Mouse (Mus musculus) gastrocnemius, postnatal 25 days (tissue): Measurements from ENCODE around the gene Trim59. TPM values are rescaled to one million over a fixed set of nuclear protein-coding genes. Genes with fewer than 3 reads are reported as not detected.
"Not testable (repeated sequence)": the region's sequence is repeated elsewhere in the genome, so short reads cannot be mapped to it uniquely, and the experiment has no call there.

ENCODE experiments used
- DNase-seq: peaks from one replicate; pipeline ENCODE4 v3.0.0; 2022
- long read RNA-seq, 2 experiments: library from polyadenylated mRNA; stranded (forward); transcript quantifications; one replicate each; pipeline ENCODE4 v2.0.0; 2021
- total RNA-seq, 2 experiments: library from RNA; stranded (reverse); gene quantifications; 1 replicate in 1 of 2; 2 replicates in 1 of 2; pipeline ENCODE4 v1.2.3; 2021

Trim59 gene
- 1 to 10 TPM in 1 of 2 experiments, under 1 TPM in 1; 0.84 to 1.7 TPM for total RNA-seq
- long read RNA-seq, experiment 1, partial matches to known transcripts = 0 of 1 reads
- long read RNA-seq, experiment 1, other reads (novel, unspliced or antisense) = 1 of 1 reads
- long read RNA-seq, experiment 2 = 0 reads

DNA sequence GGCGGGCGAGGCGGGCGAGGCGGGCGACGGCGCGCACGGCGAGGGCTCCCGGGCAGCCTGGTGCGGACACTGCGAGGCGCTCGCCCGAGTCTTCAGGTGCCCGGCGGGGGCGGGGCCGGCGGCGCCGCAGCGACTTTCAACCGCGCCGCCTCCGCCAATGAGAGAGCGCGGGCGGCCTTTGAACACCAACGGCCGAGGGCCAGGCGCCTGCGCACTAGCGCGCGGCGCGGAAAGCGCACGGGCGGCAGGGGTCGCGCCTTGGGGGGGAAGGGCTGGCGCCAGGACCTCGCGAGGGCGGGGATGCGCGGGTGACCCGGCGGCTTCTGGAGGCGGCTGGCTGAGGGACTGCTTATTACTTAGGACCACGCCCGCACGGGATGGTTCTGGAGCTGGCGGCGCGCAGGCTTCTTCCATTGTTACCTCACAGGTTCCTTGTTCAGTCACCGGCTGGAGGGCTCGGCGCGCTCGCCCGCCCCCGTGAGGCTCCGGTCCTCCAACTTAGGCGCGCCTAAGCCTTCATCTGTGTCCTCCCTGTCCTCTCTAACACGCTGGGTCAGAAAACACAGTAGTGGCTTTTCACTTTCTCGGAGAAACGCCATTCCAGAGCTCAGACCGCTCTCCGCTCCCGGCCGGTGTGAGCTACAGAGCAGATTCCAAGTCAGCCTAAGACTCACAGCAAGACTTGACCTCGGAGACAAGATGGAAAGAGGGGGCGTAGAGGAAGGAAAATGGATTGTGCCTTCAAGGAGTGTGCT is at the start of gene Trim59:
TSS of gene Trim59 (minus strand) at position 111 of the 755 bp plus-strand sequence.
- DNase-seq = peak; percentile 88

GRCm38 (mm10) chr3:69064005-69064404 is 19.4 kb upstream of the Trim59 start:
- DNase-seq = no peak

DNA sequence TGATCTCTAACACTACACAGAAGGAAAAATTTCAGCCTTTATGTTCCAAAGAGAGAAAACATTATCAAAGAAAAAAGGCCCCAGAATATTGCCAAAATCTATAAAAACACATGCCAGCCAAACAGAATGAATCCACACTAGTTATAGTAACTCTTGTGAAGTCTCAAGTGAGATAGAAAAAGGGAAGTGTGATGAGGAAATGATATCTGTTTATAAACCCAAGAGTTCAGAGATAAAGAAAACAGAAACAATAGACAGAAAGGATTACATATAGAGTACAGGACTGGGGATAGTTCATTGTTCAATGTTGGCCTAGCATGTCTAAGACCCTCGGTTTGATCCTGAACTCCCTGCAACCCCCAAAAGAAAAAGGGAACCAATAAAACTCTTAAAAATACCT is 18.2 kb upstream of the Trim59 start:
- DNase-seq = no peak

GRCm38 (mm10) chr3:69060672-69061071 is 16.1 kb upstream of the Trim59 start:
- DNase-seq = no peak

- no peak for DNase-seq
These were observed 11.3 kb upstream of the Trim59 start for GRCm38 (mm10) chr3:69055871-69056270.

DNA sequence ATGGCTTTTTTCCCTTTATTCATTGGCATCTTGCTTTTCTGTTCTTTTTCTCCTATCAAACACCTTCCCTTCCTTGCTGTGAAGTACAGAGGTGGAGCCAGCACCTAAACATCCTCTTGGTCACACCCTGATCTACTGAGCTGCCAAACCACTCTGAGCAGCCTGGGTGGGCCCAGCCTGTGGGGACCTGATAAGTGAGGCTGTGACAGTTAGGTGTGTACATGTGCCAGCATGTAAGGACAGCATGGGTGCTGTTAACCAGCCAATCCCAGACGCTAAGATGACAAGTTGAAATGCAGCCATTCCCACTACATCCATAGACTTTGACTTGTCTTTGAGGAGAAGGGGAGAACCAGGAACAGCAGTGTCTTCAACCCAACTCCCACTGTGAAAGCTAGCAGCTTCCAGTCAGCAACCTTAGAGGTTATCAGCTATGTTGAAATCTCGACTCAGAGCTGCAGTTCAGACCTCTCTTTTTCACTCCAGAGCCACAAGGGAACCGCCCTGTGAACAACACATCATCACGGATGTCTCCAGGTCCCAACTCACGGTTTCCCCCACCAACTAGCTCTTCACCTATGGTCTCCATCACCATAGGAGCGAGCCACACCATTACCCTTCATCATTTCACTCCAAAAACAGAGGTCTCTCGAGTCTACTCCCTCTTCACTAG is 10.3 kb upstream of the Trim59 start:
- no peak for DNase-seq

GRCm38 (mm10) chr3:69051894-69052293 is 7.3 kb upstream of the Trim59 start:
- no peak for DNase-seq

DNA sequence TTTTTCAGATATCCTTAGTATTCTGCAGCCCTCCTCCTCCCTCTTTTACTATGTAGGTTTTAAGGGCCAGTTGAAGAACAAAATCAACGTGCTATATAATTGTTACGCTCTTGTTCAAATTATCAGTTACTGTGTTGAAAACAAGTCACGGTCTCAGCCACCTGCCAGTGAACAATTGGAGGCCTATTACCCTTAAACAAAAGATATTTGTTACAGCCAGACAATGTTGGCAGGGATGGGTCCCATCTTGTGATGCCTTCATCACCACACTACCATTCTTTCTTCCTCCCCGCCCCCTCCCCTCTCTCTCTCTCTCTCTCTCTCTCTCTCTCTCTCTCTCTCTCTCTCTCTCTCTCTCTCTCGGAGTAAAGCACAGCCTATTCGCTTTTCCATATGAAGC is 4.5 kb upstream of the Trim59 start:
- DNase-seq = no peak

GRCm38 (mm10) chr3:69047684-69048083 is 3.1 kb upstream of the Trim59 start:
- DNase-seq = no peak

DNA sequence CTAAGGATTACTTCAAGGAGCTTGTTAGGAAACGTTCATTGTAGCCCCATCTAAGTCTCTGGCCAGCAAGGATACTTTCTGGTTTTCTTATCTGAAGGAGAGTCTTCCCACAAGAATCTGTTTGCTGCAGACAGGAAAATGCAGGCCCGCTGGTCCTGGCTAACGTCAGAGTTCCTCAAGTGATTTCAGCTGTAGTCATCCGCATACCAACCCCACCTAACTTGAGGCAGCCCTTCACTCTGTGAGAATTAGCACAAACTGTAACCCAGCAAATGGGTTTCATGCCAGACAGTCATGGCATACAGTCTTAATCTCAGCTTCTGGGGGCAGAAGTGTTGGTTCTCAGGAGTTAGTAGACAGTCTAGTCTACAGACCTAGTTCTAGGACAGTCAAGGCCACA is 2.0 kb upstream of the Trim59 start:
- DNase-seq = no peak

DNA sequence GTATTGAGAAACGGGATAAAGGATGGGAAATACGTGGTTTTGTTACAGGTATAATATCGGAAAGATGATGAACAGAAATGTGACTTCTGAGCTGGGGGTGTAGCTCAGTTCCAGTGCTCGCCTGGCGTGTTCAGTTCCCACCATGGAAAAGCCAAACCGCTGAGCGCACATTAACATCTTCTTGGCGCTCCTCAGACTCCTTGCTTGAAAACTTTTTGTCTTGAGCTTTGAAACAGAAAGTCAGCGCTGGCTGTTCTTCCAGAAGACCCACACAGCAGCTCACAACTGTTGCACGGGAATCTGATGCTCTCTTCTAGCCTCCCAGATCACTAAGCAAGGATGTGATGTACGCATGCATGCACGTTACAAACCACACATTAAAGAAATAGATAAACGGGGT is 1.2 kb upstream of the Trim59 start:
- no peak for DNase-seq

DNA sequence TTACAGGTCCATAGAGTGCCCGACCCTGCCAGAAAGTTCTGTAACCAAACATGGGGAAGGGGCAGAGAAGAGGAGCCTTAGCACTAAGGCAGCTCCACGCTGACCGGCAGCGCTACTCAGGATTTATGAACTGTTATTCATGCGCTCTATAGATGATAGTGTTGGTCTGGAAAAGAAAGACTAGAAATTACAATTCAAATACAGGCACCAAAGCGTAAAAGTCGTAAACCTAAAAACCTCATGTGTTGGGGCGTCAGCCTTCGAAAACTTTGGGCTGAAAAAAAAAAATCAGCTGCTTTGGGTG is 797 bp upstream of the Trim59 start:
- no peak for DNase-seq

DNA sequence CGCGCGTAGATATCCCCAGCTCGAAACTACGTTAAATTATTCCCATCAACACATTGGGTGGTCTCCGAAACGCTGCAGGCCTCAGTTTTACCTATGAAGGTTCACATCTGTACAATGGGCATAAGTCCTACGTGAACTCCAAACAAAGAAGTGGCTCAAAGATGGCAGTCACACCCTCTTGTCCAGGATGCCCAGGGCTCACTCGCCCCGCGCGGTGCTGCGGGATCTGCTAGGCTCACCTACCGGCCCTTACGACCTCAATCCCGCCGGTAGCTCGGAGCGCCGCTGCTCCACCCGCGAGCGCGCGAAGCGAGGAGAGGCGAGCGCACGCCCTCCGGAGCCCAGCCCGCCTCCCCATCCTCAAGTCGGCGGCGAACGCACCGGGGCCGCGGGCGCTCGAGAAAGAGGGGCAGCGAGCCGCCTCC is 376 bp downstream of the Trim59 start:
- no peak for DNase-seq

DNA sequence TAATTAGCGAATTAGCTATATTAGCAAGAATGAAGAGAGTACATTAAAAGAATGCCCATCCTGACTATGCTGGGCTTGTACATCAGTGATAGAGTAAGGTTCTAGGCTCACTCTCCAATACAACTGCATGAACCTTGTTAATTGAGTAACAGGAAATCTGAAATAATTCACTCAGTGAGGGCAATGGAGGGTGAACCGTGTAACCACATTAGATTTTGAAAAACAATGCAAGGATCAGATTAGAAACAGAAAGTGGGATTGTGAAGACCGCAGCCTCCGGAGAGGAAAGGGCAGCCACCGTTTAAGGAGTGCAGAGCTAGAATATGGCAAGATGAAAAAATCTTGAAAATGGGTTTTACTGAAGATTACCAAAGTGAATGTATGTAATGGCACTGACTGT is 3.3 kb downstream of the Trim59 start:
- DNase-seq = no peak

- no peak for DNase-seq
These were observed 4.5 kb downstream of the Trim59 start for GRCm38 (mm10) chr3:69040105-69040504.

- no peak for DNase-seq
These were observed 18.3 kb downstream of the Trim59 start for GRCm38 (mm10) chr3:69026133-69026783.

GRCm38 (mm10) chr3:69020764-69021163 is 23.8 kb downstream of the Trim59 start:
- no peak for DNase-seq

DNA sequence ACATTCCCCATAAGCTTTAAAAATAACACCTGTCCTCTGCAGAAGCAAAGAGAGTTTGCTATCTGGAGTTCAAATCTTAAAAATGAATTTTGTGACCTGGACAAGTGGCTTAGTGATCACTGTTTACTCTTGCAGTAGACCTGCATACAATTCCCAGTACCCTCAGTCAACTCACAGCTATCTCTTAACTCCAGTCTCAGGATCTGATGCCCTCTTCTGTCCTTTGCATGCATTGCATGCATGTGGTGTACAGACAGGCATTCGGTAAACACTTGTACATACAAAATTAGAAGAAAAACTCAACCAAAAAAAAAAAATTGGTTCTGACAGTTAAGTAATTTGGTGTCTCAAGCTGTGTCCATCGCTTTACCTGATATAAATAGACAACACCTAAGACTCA is 24.3 kb downstream of the Trim59 start:
- no peak for DNase-seq

- DNase-seq = not testable (repeated sequence)
These were observed 25.9 kb downstream of the Trim59 start for GRCm38 (mm10) chr3:69018635-69019034.

GRCm38 (mm10) chr3:69017181-69017580 is 27.4 kb downstream of the Trim59 start:
- DNase-seq = no peak

DNA sequence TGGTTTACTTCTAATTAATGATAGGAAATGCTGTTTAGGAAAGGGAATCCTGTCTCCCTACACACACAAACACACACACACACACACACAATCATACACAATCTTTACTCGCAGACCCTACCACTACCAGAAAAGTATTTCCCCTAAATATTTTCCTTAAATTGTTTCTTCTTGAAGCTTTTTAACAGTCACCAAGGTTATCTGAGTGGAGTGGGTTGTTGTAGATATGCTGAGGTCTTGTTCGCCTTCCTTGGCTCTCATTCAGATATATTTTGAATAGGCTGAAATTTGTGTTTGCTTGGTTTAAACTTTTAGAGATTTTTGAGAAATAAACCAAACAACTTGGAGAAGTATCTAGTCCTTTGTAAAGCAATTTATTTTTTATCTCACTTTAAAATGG is 35.7 kb downstream of the Trim59 start:
- no peak for DNase-seq

DNA sequence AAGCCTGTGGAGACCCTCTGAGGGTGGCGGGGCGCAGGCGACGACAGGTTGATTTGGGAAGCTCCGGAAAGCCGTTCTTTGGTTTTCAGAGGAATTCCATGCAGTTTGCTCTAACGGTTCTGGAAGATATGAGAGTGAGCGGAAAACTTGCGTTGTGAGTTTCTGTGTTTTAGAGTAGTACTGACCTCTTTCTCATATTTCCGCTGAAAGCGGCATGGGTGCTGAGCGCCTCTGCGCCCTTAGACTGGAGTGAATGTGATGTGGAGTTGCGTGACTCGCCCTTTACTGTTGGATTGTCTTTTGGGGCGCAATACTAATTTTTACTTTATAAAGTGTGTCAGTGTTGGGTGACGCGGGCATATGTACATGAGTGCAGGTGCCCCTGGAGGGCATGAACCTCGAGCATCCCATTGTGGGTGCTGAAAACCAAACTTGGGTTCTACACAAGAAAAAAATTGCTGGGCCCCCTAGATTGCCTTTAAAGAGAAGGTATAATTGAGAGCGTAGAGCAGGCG is 38.3 kb downstream of the Trim59 start:
- DNase-seq = no peak
